Mouse (Mus musculus): ENCODE measurements at regions not wholly inside any gene's neighbourhood (a gene's known extent, or its start where the extent isn't known, plus 50 kb on each side); places are given as distances from the start of the nearest gene placed in this dataset.

DNA sequence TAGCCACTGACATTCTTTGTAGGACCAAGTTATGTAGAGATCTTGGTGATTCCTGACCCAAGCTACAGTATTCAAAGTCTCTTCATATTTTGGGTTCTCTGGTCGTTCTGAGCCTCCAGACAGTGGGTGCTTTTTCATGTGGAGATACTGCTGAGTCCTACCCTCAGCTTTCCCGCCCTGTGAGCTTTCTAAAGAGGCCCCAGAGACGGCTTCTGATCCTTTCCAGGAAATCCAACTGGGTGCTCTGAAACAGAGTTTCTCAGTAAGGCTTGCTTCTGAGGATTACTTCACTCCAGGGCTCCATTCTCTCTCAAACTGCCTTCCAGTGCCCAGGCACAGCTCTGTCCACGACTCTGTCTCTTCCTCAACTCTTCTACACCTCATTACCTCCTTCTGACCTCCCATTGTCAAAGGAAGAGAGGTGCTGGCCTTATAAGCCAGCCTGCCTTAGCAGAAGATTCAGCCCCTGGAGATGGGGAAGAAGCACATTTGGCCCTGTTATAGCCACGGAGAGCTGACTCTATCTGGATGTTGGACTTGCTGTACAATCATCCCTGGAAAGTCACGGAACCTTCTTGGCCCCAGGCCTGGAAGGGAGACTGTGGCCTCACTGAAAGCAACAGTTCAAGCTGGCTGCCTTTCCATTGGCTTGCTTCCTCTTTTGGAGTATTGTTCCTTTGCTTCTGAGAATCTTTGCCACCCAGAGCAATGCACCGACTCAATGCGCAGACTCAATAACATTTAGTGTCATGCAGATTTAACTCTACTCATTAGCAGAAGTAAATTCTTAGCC lies 1306.9 kb upstream of the A1bg start:
- Histone ChIP-seq H3K4me3 (ENCODE audit: low read depth, low read length) (no peak overlapping the region), H3K36me3 (ENCODE audit: control insufficient read depth, insufficient read depth, low read length) (no peaks in the 10 kb centered on the region), H3K27ac (ENCODE audit: insufficient read depth, low read depth, low read length) (no peak overlapping the region), H3K4me1 (ENCODE audit: control insufficient read depth, insufficient read depth, insufficient read length, low read length) (no peaks in the 10 kb centered on the region), H3K27me3 (ENCODE audit: control insufficient read depth, insufficient read depth, low read length) (no peaks in the 10 kb centered on the region)
- WGBS, result 80% methylated on average over 8 of the region's 8 CpGs
- TF ChIP-seq CTCF (IDR thresholded peaks at IDR 0.05; ENCODE audit: extremely low read depth, insufficient read length, insufficient replicate concordance, low read depth, low read length) (no peak), POLR2A (IDR thresholded peaks at IDR 0.05; ENCODE audit: low read depth, low read length) (no peak)

DNA sequence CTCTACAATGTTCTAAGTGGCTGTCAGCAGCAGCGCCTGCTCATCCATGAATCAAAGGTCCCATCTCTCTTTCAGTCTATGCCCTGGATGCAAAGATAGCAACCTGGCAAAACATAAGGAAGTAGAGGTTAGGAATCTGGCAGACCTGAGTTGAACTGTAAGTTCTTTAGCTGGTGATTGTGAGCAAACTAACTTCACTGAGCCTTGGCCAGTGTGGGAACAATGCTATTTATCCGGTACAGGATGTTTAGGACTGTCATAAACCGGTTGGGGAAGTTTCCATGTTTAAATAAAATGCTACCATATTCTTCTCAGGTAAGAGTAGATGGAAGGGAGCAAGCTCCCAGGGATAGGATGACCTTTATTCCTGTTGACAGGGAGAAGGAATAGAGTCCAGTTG lies 1306.2 kb upstream of the A1bg start:
- H3K4me1 ChIP-seq (ENCODE audit: control insufficient read depth, insufficient read depth, insufficient read length, low read length), result no peaks in the 10 kb centered on the region
- WGBS, result 72% methylated on average over 3 of the region's 3 CpGs

DNA sequence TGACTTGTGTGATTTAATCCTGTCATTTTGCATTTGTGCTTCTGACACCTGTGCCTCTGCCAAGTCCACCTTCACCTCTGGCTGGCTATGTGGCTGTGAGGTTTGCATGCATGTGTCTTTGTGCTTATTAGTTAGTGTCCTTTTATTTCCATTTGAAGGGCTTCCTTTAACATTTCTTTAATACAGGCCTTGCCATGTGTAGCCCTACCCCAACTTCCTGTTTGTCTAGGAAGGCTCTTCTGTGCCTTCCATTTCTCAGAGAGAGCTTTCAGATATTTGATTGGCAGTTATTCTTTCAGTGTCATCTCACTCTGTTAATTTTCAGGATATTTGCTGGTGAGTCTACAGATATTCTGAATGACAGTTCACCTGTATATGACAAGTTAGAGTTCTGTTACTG lies 1302.0 kb upstream of the A1bg start:
- no peaks in the 10 kb centered on the region for H3K36me3 ChIP-seq (ENCODE audit: control insufficient read depth, insufficient read depth, low read length)
- H3K4me3 ChIP-seq (ENCODE audit: low read depth, low read length), result no peak overlapping the region
- H3K4me1 ChIP-seq (ENCODE audit: control insufficient read depth, insufficient read depth, insufficient read length, low read length), result no peaks in the 10 kb centered on the region
- H3K27me3 ChIP-seq (ENCODE audit: control insufficient read depth, insufficient read depth, low read length), result no peaks in the 10 kb centered on the region
- no peak for TF ChIP-seq POLR2A (IDR thresholded peaks at IDR 0.05; ENCODE audit: low read depth, low read length)
- TF ChIP-seq CTCF (IDR thresholded peaks at IDR 0.05; ENCODE audit: extremely low read depth, insufficient read length, insufficient replicate concordance, low read depth, low read length), result no peak
- no peak overlapping the region for H3K27ac ChIP-seq (ENCODE audit: insufficient read depth, low read depth, low read length)

More for the DNA sequence above, 1306.2 kb upstream of the A1bg start:
- Histone ChIP-seq H3K27me3 (ENCODE audit: control insufficient read depth, insufficient read depth, low read length) (no peaks in the 10 kb centered on the region), H3K4me3 (ENCODE audit: low read depth, low read length) (no peak overlapping the region), H3K36me3 (ENCODE audit: control insufficient read depth, insufficient read depth, low read length) (no peaks in the 10 kb centered on the region), H3K27ac (ENCODE audit: insufficient read depth, low read depth, low read length) (no peak overlapping the region)
- no peak for TF ChIP-seq CTCF (IDR thresholded peaks at IDR 0.05; ENCODE audit: extremely low read depth, insufficient read length, insufficient replicate concordance, low read depth, low read length)
- no peak for TF ChIP-seq POLR2A (IDR thresholded peaks at IDR 0.05; ENCODE audit: low read depth, low read length)

DNA sequence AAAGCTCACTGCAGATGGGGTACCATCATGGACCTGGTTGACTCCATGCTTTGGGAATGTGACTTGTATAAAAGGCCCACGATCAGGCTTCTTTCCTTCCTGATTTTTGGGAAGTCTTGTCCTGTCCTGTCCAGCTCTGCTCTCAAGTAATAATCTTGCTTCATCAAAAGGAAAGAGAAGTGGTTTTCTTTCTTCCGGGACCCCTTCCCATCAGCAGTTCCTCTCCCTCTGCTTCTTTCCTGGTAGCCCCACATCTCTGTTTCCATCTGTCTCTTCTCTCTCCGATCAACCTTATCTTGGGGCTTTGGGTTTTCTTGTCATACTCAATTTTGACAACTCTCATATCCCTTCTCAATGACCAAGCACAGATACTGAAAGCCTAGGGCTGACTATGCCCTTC lies 1301.4 kb upstream of the A1bg start:
- TF ChIP-seq CTCF (IDR thresholded peaks at IDR 0.05; ENCODE audit: extremely low read depth, insufficient read length, insufficient replicate concordance, low read depth, low read length) (no peak), POLR2A (IDR thresholded peaks at IDR 0.05; ENCODE audit: low read depth, low read length) (no peak)
- 92% methylated on average over 3 of the region's 3 CpGs for WGBS

DNA sequence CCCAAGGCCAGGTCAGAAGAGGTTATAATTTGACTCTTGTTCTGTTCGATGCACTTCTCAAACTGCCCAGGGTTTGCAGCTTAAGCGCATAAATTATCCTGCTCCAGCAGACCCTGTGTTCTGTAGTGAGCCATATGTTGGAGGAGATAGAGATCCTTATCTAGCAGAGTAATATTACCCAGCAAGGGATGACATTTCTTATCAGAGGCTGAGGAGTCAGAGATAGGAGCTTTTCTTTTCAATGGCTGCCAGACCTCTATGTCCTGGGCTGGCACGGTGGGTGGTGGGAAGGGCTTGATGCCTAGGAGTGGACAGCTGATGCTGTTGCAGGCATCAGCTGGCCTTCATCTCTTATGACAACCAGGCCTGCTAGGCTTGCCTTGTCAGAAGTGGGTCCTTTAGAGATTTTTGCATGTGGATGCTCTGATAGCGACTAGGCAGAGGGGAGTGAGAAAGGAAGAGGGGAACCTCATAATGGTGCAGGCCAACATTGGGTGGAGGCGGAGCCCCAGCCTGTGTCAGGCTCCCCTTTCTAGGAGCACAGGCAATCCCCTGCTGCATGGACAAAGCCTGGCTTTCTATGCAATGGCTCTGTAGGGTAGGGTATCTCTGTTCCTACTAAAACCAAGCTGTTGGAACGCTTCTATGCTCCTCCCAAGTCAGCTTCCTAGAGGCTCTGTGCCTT lies 1300.5 kb upstream of the A1bg start:
- WGBS, result 83% methylated on average over 6 of the region's 6 CpGs
- Histone ChIP-seq H3K4me3 (ENCODE audit: low read depth, low read length) (no peak overlapping the region), H3K4me1 (ENCODE audit: control insufficient read depth, insufficient read depth, insufficient read length, low read length) (no peaks in the 10 kb centered on the region), H3K27ac (ENCODE audit: insufficient read depth, low read depth, low read length) (no peak overlapping the region), H3K27me3 (ENCODE audit: control insufficient read depth, insufficient read depth, low read length) (no peaks in the 10 kb centered on the region), H3K36me3 (ENCODE audit: control insufficient read depth, insufficient read depth, low read length) (no peaks in the 10 kb centered on the region)
- no peak for TF ChIP-seq POLR2A (IDR thresholded peaks at IDR 0.05; ENCODE audit: low read depth, low read length)
- no peak for TF ChIP-seq CTCF (IDR thresholded peaks at IDR 0.05; ENCODE audit: extremely low read depth, insufficient read length, insufficient replicate concordance, low read depth, low read length)

More for the DNA sequence above, 1301.4 kb upstream of the A1bg start:
- Histone ChIP-seq H3K36me3 (ENCODE audit: control insufficient read depth, insufficient read depth, low read length) (no peaks in the 10 kb centered on the region), H3K27me3 (ENCODE audit: control insufficient read depth, insufficient read depth, low read length) (no peaks in the 10 kb centered on the region), H3K4me1 (ENCODE audit: control insufficient read depth, insufficient read depth, insufficient read length, low read length) (no peaks in the 10 kb centered on the region), H3K27ac (ENCODE audit: insufficient read depth, low read depth, low read length) (no peak overlapping the region), H3K4me3 (ENCODE audit: low read depth, low read length) (no peak overlapping the region)

DNA sequence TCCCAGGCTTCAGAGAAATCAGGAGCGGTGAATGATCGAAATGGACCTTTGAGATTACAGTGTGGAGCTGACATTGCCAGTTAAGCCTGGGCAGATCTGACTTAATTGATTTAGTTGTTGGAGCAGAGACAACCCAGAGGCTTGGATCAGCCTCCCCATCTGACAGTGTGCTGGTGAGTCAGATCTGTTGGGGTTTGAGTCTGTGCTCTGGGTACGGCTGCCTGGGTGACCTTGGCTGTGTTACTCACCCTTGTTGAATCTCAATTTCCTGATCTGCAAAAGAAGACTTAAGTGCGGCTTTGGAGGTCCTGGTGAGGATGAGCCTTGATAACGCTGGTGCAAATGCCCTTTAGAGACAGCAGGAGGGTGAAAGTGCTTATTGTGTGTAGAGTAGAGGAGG lies 1299.9 kb upstream of the A1bg start:
- 86% methylated on average over 5 of the region's 5 CpGs for WGBS
- no peak overlapping the region for H3K27ac ChIP-seq (ENCODE audit: insufficient read depth, low read depth, low read length)
- H3K4me3 ChIP-seq (ENCODE audit: low read depth, low read length), result no peak overlapping the region
- no peak for TF ChIP-seq POLR2A (IDR thresholded peaks at IDR 0.05; ENCODE audit: low read depth, low read length)
- TF ChIP-seq CTCF (IDR thresholded peaks at IDR 0.05; ENCODE audit: extremely low read depth, insufficient read length, insufficient replicate concordance, low read depth, low read length), result no peak
- H3K27me3 ChIP-seq (ENCODE audit: control insufficient read depth, insufficient read depth, low read length), result no peaks in the 10 kb centered on the region
- no peaks in the 10 kb centered on the region for H3K4me1 ChIP-seq (ENCODE audit: control insufficient read depth, insufficient read depth, insufficient read length, low read length)
- no peaks in the 10 kb centered on the region for H3K36me3 ChIP-seq (ENCODE audit: control insufficient read depth, insufficient read depth, low read length)

- 92% methylated on average over 6 of the region's 6 CpGs for WGBS
- H3K27ac ChIP-seq (ENCODE audit: insufficient read depth, low read depth, low read length), result no peak overlapping the region
- no peaks in the 10 kb centered on the region for H3K4me1 ChIP-seq (ENCODE audit: control insufficient read depth, insufficient read depth, insufficient read length, low read length)
- no peaks in the 10 kb centered on the region for H3K36me3 ChIP-seq (ENCODE audit: control insufficient read depth, insufficient read depth, low read length)
- no peaks in the 10 kb centered on the region for H3K27me3 ChIP-seq (ENCODE audit: control insufficient read depth, insufficient read depth, low read length)
- H3K4me3 ChIP-seq (ENCODE audit: low read depth, low read length), result no peak overlapping the region
- TF ChIP-seq POLR2A (IDR thresholded peaks at IDR 0.05; ENCODE audit: low read depth, low read length) (no peak), CTCF (IDR thresholded peaks at IDR 0.05; ENCODE audit: extremely low read depth, insufficient read length, insufficient replicate concordance, low read depth, low read length) (no peak)
Observed at GRCm38 (mm10) chr15:62222201-62222600, 1299.4 kb upstream of the A1bg start.

Measured in small intestine, adult 2 months (tissue).